Mouse (Mus musculus) adrenal gland, adult 18-20 months (tissue): ENCODE data around the gene Cyp26b1. TPM values are rescaled to one million over a fixed set of nuclear protein-coding genes. Genes with fewer than 3 reads are reported as not detected.
"Not testable (repeated sequence)": the region's sequence is repeated elsewhere in the genome, so short reads cannot be mapped to it uniquely, and the experiment has no call there.

ENCODE experiments used
- DNase-seq, 2 experiments: peaks; one replicate each; pipeline ENCODE4 v3.0.0; 2021 to 2022; ENCODE audit warnings: low spot score in 2 of 2
- long read RNA-seq, 2 experiments: library from polyadenylated mRNA; stranded (forward); transcript quantifications; one replicate each; pipeline ENCODE4 v2.0.0; 2021
- total RNA-seq, 2 experiments: library from RNA; stranded (reverse); gene quantifications; 1 replicate in 1 of 2; 2 replicates in 1 of 2; pipeline ENCODE4 v1.2.3; 2021

The Cyp26b1 gene
- total RNA-seq = 1 to 10 TPM; 4.4 to 4.8 TPM
- long read RNA-seq, experiment 1, partial matches to known transcripts = 0 of 1 reads
- long read RNA-seq, experiment 1, other reads (novel, unspliced or antisense) = 1 of 1 reads
- long read RNA-seq, experiment 2, partial matches to known transcripts = 0 of 3 reads
- long read RNA-seq, experiment 2, other reads (novel, unspliced or antisense) = 3 of 3 reads

GRCm38 (mm10) chr6:84593693-84594092 is at the start of gene Cyp26b1:
Gene Cyp26b1 (minus strand): TSS chr6:84593908.
- no peak for DNase-seq

- DNase-seq = no peak
These were observed 47.3 kb upstream of the Cyp26b1 start for GRCm38 (mm10) chr6:84641062-84641431.

GRCm38 (mm10) chr6:84640324-84641061 is 46.8 kb upstream of the Cyp26b1 start:
- no peak for DNase-seq

GRCm38 (mm10) chr6:84638206-84638605 is 44.5 kb upstream of the Cyp26b1 start:
- DNase-seq = no peak

GRCm38 (mm10) chr6:84631588-84631987 is 37.9 kb upstream of the Cyp26b1 start:
- DNase-seq = no peak

GRCm38 (mm10) chr6:84630276-84630675 is 36.6 kb upstream of the Cyp26b1 start:
- no peak for DNase-seq

GRCm38 (mm10) chr6:84628831-84629230 is 35.1 kb upstream of the Cyp26b1 start:
- no peak for DNase-seq

GRCm38 (mm10) chr6:84626398-84626797 is 32.7 kb upstream of the Cyp26b1 start:
- DNase-seq = no peak

- no peak for DNase-seq
These were observed 25.5 kb upstream of the Cyp26b1 start for GRCm38 (mm10) chr6:84619166-84619565.

GRCm38 (mm10) chr6:84617051-84617450 is 23.3 kb upstream of the Cyp26b1 start:
- no peak for DNase-seq

GRCm38 (mm10) chr6:84616586-84616985 is 22.9 kb upstream of the Cyp26b1 start:
- no peak for DNase-seq

- no peak for DNase-seq
These were observed 19.9 kb upstream of the Cyp26b1 start for GRCm38 (mm10) chr6:84613561-84613960.

- no peak for DNase-seq
These were observed 7.6 kb upstream of the Cyp26b1 start for GRCm38 (mm10) chr6:84601136-84601889.

GRCm38 (mm10) chr6:84599296-84599695 is 5.6 kb upstream of the Cyp26b1 start:
- DNase-seq = not testable (repeated sequence)

- DNase-seq = no peak
These were observed 5.0 kb upstream of the Cyp26b1 start for GRCm38 (mm10) chr6:84598725-84599124.

GRCm38 (mm10) chr6:84594626-84595025 is 918 bp upstream of the Cyp26b1 start:
- DNase-seq = no peak

- no peak for DNase-seq
These were observed 2.6 kb downstream of the Cyp26b1 start for GRCm38 (mm10) chr6:84590961-84591745.

GRCm38 (mm10) chr6:84589742-84590686 is 3.7 kb downstream of the Cyp26b1 start:
- peak; percentile 91 to 92 for DNase-seq

- peak; percentile 64 to 69 for DNase-seq
These were observed 4.6 kb downstream of the Cyp26b1 start for GRCm38 (mm10) chr6:84588895-84589652.
